Mouse (Mus musculus) embryonic facial prominence, embryonic 15.5 days (tissue): ENCODE measurements around the gene Gramd2. TPM values are rescaled to one million over a fixed set of nuclear protein-coding genes. Genes with fewer than 3 reads are reported as not detected.
"Not testable (repeated sequence)": the region's sequence is repeated elsewhere in the genome, so short reads cannot be mapped to it uniquely, and the experiment has no call there.

ENCODE experiments used
- ATAC-seq: fragments of 200-750 bp; cut with Nextera tagmentation; 2 replicates; pipeline ENCODE4 v1.8.0; 2017; ENCODE audit warnings: low read depth, moderate TSS enrichment; ENCODE audit not compliant: insufficient number of reproducible peaks, low FRiP score, low TSS enrichment
- H3K27ac ChIP-seq: fragments of 300-500 bp; sonication (generic); replicated peaks from 2 replicates; pipeline ENCODE4 v1.5.1; 2015; ENCODE audit warnings: mild to moderate bottlenecking, inconsistent platforms
- H3K27me3 ChIP-seq: fragments of 300-500 bp; sonication (generic); 2 replicates; pipeline ENCODE4 v1.6.1; 2015; ENCODE audit warnings: inconsistent platforms
- H3K36me3 ChIP-seq: fragments of 300-500 bp; sonication (generic); 2 replicates; pipeline ENCODE4 v1.6.1; 2015; ENCODE audit warnings: mild to moderate bottlenecking, inconsistent platforms
- H3K4me1 ChIP-seq: fragments of 300-500 bp; sonication (generic); 2 replicates; pipeline ENCODE4 v1.6.1; 2015; ENCODE audit warnings: inconsistent platforms
- H3K4me2 ChIP-seq: fragments of 300-500 bp; sonication (generic); replicated peaks from 2 replicates; pipeline ENCODE4 v1.6.1; 2015; ENCODE audit warnings: mild to moderate bottlenecking, inconsistent platforms
- H3K4me3 ChIP-seq: fragments of 300-500 bp; sonication (generic); replicated peaks from 2 replicates; pipeline ENCODE4 v1.5.1; 2015; ENCODE audit warnings: mild to moderate bottlenecking, inconsistent platforms
- H3K9ac ChIP-seq: fragments of 300-500 bp; sonication (generic); 2 replicates; pipeline ENCODE4 v1.6.1; 2015; ENCODE audit warnings: inconsistent platforms
- H3K9me3 ChIP-seq: fragments of 300-500 bp; sonication (generic); replicated peaks from 2 replicates; pipeline ENCODE4 v1.6.1; 2016; ENCODE audit warnings: inconsistent platforms
- WGBS: fragments of 180-500 bp; shearing (Covaris S2); methylation state at CpG from one replicate; pipeline ENCODE4 v1.1.7; 2015; 5-methylcytosine and 5-hydroxymethylcytosine counted together
- polyA plus RNA-seq: library from polyadenylated mRNA; unstranded; fragments of >200 nt; fragmentation: Nextera tagmentation; extraction: Ambion mirVana; gene quantifications from 2 replicates; pipeline ENCODE4 v1.2.1, GENCODE M21; 2015

Gene Gramd2
- polyA plus RNA-seq, 1 experiment from 2014 or later, result 7.6 TPM

GRCm38 (mm10) chr9:59751066-59751581 is 71.2 kb downstream of the Gramd2 start:
- under 1% methylated on average over 48 of the region's 49 CpGs for WGBS
- Histone ChIP-seq H3K4me1 (peaks cover 11% of the 10 kb centered on the region), H3K4me3 (peak overlapping the region; percentile 91), H3K36me3 (no peaks in the 10 kb centered on the region), H3K27ac (peak overlapping the region; percentile 95), H3K4me2 (peak overlapping the region; percentile 63), H3K9me3 (no peaks in the 10 kb centered on the region), H3K27me3 (no peaks in the 10 kb centered on the region), H3K9ac (peak overlapping the region; percentile 70)
- ATAC-seq, result peak; percentile 94

- no peak for ATAC-seq
- no peaks in the 10 kb centered on the region for H3K36me3 ChIP-seq
- H3K4me2 ChIP-seq, result peak overlapping the region; percentile 63
- no peaks in the 10 kb centered on the region for H3K27me3 ChIP-seq
- peak overlapping the region; percentile 91 for H3K4me3 ChIP-seq
- no peak overlapping the region for H3K27ac ChIP-seq
- no peaks in the 10 kb centered on the region for H3K9me3 ChIP-seq
- 2% methylated on average over 2 of the region's 2 CpGs for WGBS
- peak overlapping the region; percentile 70 for H3K9ac ChIP-seq
- peaks cover 11% of the 10 kb centered on the region for H3K4me1 ChIP-seq
Observed at GRCm38 (mm10) chr9:59751966-59752365, 72.0 kb downstream of the Gramd2 start.

- H3K9me3 ChIP-seq, result no peaks in the 10 kb centered on the region
- 50% methylated on average over 2 of the region's 2 CpGs for WGBS
- ATAC-seq, result no peak
Observed at GRCm38 (mm10) chr9:59755199-59755598, 75.3 kb downstream of the Gramd2 start.

GRCm38 (mm10) chr9:59757016-59757415 is 77.1 kb downstream of the Gramd2 start:
- not testable (repeated sequence) for H3K36me3 ChIP-seq, H3K27ac ChIP-seq, H3K4me2 ChIP-seq, H3K4me1 ChIP-seq, ATAC-seq, H3K9ac ChIP-seq, H3K27me3 ChIP-seq, H3K9me3 ChIP-seq, H3K4me3 ChIP-seq
- WGBS, result 96% methylated on average over 3 of the region's 3 CpGs

More at GRCm38 (mm10) chr9:59755199-59755598, 75.3 kb downstream of the Gramd2 start:
- Histone ChIP-seq H3K27me3 (no peaks in the 10 kb centered on the region), H3K4me1 (peaks cover 3% of the 10 kb centered on the region; the same call in 1 of the 2 replicates), H3K4me3 (no peak overlapping the region), H3K36me3 (no peaks in the 10 kb centered on the region), H3K9ac (no peak overlapping the region), H3K27ac (no peak overlapping the region), H3K4me2 (no peak overlapping the region)

- H3K27ac ChIP-seq, result no peak overlapping the region
- ATAC-seq, result no peak
- H3K9ac ChIP-seq, result no peak overlapping the region
- H3K27me3 ChIP-seq, result no peaks in the 10 kb centered on the region
- no peak overlapping the region for H3K4me3 ChIP-seq
- no peaks in the 10 kb centered on the region for H3K4me1 ChIP-seq
- 60% methylated on average over 3 of the region's 3 CpGs for WGBS
- no peaks in the 10 kb centered on the region for H3K9me3 ChIP-seq
- no peaks in the 10 kb centered on the region for H3K36me3 ChIP-seq
- H3K4me2 ChIP-seq, result no peak overlapping the region
Observed at GRCm38 (mm10) chr9:59760515-59760914, 80.6 kb downstream of the Gramd2 start.

GRCm38 (mm10) chr9:59766966-59767461 is 87.1 kb downstream of the Gramd2 start:
- not testable (repeated sequence) for H3K36me3 ChIP-seq, H3K4me1 ChIP-seq, H3K9ac ChIP-seq, H3K27me3 ChIP-seq, H3K4me3 ChIP-seq, H3K4me2 ChIP-seq, ATAC-seq, H3K9me3 ChIP-seq, H3K27ac ChIP-seq
- 94% methylated on average over 12 of the region's 13 CpGs for WGBS

Other genes starting within 250 kb of the Gramd2 start
- gene Arih1, start 193.5 kb upstream of the Gramd2 start, polyA plus RNA-seq, result 14.5 and 15.0 TPM in 2 replicates
- 91.5 and 92.2 TPM in 2 replicates for gene Hexa, start 140.6 kb upstream of the Gramd2 start, polyA plus RNA-seq
- gene Tmem202, start 140.3 kb upstream of the Gramd2 start, polyA plus RNA-seq, result 0.30 TPM in 1 of 2 replicates, not detected in the other
- gene Celf6, start 102.2 kb upstream of the Gramd2 start, polyA plus RNA-seq, result 0.48 and 0.62 TPM in 2 replicates
- 31.1 and 36.1 TPM in 2 replicates for gene Parp6, start 62.9 kb upstream of the Gramd2 start, polyA plus RNA-seq
- 1,163 and 1,229 TPM in 2 replicates for gene Pkm, start 23.8 kb upstream of the Gramd2 start, polyA plus RNA-seq
- gene Senp8, start 70.6 kb downstream of the Gramd2 start, polyA plus RNA-seq, result 9.4 and 11.1 TPM in 2 replicates
- gene Myo9a, start 70.8 kb downstream of the Gramd2 start, polyA plus RNA-seq, result 13.1 and 13.9 TPM in 2 replicates